Mouse (Mus musculus): ENCODE data around the gene Caps2.
"Not testable (repeated sequence)": the region's sequence is repeated elsewhere in the genome, so short reads cannot be mapped to it uniquely, and the experiment has no call there.

The Caps2 gene

GRCm38 (mm10) chr10:112163168-112163766 lies at the start of gene Caps2:
Gene Caps2 (plus strand): TSS chr10:112163621.
- DNase-seq (ENCODE audit: low read depth): peak; percentile 59

GRCm38 (mm10) chr10:112125090-112125489 lies 38.3 kb upstream of the Caps2 start:
- DNase-seq (ENCODE audit: low read depth): not testable (repeated sequence)

DNA sequence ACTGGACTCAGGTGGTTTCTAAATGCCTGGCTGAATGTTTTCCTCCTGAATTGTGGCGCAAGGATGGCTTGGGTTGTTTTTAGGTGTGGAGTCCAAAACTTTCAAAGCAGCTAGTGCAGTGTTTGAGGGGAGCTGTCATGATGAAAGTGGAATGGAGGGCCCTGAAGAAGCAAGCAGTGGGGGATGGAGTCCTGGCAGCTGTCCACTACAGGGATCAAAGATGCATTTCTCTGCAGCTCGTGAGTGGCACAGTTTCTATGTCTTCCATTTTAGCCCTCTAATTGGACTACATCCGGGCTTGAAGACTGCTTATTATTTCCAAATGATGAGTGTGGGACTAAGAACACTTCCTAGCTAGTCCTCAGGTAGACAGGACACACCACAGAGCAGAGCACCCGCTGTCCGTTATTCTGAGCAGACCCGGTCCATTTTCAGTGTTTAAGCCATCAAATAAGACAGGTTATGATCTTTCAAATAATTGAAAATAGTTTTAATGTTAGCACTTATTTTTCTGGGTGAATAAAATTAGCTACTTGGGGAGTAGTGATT lies 35.7 kb upstream of the Caps2 start:
- not testable (repeated sequence) for DNase-seq (ENCODE audit: low read depth)

- no peak for DNase-seq (ENCODE audit: low read depth)
Measured at GRCm38 (mm10) chr10:112132194-112132593, 31.2 kb upstream of the Caps2 start.

GRCm38 (mm10) chr10:112138050-112138870 lies 25.2 kb upstream of the Caps2 start:
- DNase-seq (ENCODE audit: low read depth): peak; percentile 68

DNA sequence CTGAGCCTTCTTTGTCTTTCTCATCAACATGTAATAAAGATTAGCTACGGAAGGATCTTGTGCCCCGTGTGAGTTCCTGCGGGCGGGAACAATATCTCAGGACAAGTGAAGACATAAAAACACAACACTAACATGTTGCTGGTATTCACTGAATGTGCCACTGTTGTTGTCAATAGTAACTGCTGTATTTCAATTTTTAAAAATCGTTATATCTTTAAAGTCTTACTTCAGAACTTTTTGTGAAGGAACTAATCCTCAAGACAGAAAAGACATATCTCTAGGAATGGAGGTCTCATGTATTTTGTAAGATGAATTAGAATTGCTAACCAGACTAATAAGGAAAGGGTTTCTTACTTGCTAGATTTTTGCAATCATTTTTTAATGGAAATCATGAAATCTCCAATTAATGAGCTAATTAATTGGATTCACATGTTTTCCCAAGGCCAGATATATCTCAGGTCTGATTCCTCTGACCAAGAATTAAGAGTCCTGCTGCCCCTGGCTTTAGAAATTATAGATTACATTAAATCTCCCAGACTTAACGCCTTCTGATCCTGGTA lies 24.5 kb upstream of the Caps2 start:
- DNase-seq (ENCODE audit: low read depth): no peak

GRCm38 (mm10) chr10:112139834-112140233 lies 23.6 kb upstream of the Caps2 start:
- DNase-seq (ENCODE audit: low read depth): no peak

GRCm38 (mm10) chr10:112159882-112160560 lies 3.4 kb upstream of the Caps2 start, which contains the start of gene Glipr1l3:
Gene Glipr1l3 (minus strand): TSS chr10:112160327.
- DNase-seq (ENCODE audit: low read depth): peak; percentile 90

DNA sequence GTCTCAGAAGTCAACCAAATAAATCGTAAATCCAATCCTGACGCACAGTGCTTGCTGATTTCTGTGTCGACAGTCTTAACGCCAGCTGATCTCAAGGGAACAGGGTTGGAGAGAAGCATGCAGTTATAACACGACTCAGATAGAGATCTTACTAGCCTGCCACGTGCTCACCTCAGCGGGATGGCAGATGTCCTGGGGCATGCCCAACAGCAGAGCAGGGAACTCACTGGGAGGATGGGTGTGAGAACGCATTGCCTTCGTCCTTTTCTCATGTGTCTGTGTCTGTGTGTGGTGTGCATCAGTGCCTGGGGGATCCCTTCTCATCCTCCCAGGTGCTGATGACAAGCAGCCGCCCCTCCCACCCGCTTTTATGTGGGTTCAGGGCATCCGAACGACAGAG lies 13.6 kb downstream of the Caps2 start:
- not testable (repeated sequence) for DNase-seq (ENCODE audit: low read depth)

DNA sequence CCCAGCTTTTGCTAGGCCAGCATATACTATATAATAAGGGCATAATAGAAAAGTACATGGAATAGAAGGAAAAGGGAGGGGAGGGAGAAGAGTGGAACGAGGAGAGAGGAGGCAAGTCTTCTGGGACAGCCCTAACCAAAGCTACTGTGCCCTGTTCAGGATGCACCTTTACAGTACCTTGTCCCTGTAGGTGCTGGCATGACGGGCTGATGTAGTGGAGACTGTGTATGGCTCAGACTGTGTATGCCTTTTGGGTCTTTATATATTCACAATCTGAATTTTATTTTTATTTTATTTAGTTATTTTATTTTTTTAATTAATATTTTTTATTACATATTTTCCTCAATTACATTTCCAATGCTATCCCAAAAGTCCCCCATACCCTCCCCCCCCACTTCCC lies 30.5 kb downstream of the Caps2 start:
- DNase-seq (ENCODE audit: low read depth): not testable (repeated sequence)

- DNase-seq (ENCODE audit: low read depth): peak; percentile 79
Measured at GRCm38 (mm10) chr10:112203463-112203862, 40.0 kb downstream of the Caps2 start.

DNA sequence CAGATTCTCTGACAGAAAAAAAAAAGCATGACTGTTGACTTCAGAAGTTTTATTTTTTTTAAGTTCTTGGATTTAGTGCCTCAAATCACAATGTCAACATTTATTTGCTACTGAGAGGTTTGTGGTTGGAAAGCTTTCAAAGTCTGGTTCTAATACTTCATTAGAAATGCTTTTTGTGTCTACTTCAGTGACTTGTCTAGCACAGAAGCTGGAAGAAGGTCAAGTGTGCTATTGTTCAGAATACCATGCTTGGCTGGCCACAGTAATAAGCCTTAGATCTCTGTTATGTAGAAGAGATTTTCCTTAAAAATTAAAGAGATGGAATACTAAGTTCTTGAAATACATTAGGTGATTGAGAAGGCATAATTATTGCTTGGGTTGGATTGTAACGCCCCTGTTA lies 63.7 kb downstream of the Caps2 start:
- no peak for DNase-seq (ENCODE audit: low read depth)

- not testable (repeated sequence) for DNase-seq (ENCODE audit: low read depth)
Measured at GRCm38 (mm10) chr10:112229091-112229843, 65.8 kb downstream of the Caps2 start.

DNA sequence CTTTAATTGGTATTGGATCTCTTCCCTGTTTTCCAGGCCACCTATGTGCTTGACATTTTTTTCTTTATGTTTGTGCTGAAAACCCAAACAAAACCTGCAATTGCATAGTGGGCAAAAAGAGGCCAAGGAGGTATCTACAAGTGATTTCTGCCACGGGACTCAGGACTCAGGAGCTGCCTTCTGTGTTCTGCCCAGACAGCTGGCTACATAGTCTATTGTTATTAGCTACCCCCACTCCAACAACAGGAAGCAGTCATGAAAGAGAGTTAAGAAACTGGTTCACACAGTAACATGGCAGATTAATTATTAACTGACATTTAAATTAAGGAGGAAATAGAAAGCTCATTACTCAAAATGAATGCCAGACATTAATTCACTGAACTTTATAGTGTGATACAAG lies 69.3 kb downstream of the Caps2 start:
- not testable (repeated sequence) for DNase-seq (ENCODE audit: low read depth)

GRCm38 (mm10) chr10:112235396-112235940 lies 72.0 kb downstream of the Caps2 start:
- not testable (repeated sequence) for DNase-seq (ENCODE audit: low read depth)

DNA sequence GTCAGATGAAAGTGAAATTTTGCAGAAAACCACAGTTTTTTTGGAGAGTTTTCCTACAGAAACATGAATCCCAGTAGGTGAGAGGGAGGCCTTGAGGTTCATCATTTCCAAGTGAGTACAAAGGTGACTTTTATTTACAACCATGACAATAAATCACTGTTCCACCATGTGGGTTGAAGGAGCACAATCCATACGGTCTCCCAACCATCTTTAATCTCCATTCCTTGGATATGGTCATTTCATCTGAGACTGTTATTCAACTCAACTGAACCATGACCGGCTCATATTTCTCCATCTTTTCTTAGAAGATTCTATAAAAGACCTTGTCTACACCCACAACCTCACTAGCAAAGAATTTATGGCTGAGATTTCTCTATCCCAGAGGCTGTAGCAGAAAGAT lies 84.9 kb downstream of the Caps2 start:
- no peak for DNase-seq (ENCODE audit: low read depth)

- DNase-seq (ENCODE audit: low read depth): no peak
Measured at GRCm38 (mm10) chr10:112263467-112263866, 100.0 kb downstream of the Caps2 start.
